Mouse (Mus musculus) lung, embryonic 14.5 days (tissue): ENCODE results near the gene Zfp383. TPM values are rescaled to one million over a fixed set of nuclear protein-coding genes. Genes with fewer than 3 reads are reported as not detected.
A peak's percentile ranks its signal among the peaks of the same experiment; 100 is the strongest.

ENCODE experiments used
- ATAC-seq: fragments of 200-750 bp; cut with Nextera tagmentation; 2 replicates; pipeline ENCODE4 v1.8.0; 2017; ENCODE audit warnings: mild to moderate bottlenecking, moderate TSS enrichment, moderate library complexity; ENCODE audit not compliant: insufficient read depth
- DNase-seq: peaks from one replicate; pipeline ENCODE4 v3.0.0-alpha.2; 2015
- H3K27ac ChIP-seq: fragments of 300-500 bp; sonication (generic); 2 replicates; pipeline ENCODE4 v1.5.1; 2014; ENCODE audit warnings: low read depth, mild to moderate bottlenecking, moderate library complexity
- H3K27me3 ChIP-seq: fragments of 300-500 bp; sonication (generic); 2 replicates; pipeline ENCODE4 v1.6.1; 2014; ENCODE audit warnings: low read length, control low read depth; ENCODE audit not compliant: insufficient read depth
- H3K36me3 ChIP-seq: fragments of 300-500 bp; sonication (generic); 2 replicates; pipeline ENCODE4 v1.6.1; 2014; ENCODE audit warnings: control low read depth; ENCODE audit not compliant: insufficient read depth
- H3K4me1 ChIP-seq: fragments of 300-500 bp; sonication (generic); 2 replicates; pipeline ENCODE4 v1.6.1; 2014; ENCODE audit warnings: antibody characterized with exemption, control low read depth; ENCODE audit not compliant: insufficient read depth
- H3K4me2 ChIP-seq: fragments of 300-500 bp; sonication (generic); 2 replicates; pipeline ENCODE4 v1.6.1; 2014; ENCODE audit warnings: mild to moderate bottlenecking
- H3K4me3 ChIP-seq: fragments of 300-500 bp; sonication (generic); 2 replicates; pipeline ENCODE4 v1.5.1; 2014; ENCODE audit warnings: low read depth, low read length
- H3K9ac ChIP-seq: fragments of 300-500 bp; sonication (generic); 2 replicates; pipeline ENCODE4 v1.6.1; 2014
- H3K9me3 ChIP-seq: fragments of 300-500 bp; sonication (generic); 2 replicates; pipeline ENCODE4 v1.6.1; 2016; ENCODE audit warnings: low read depth, low read length, control low read depth
- CTCF ChIP-seq: IDR thresholded peaks from 2 replicates; pipeline ENCODE4 v1.5.1; 2016; ENCODE audit warnings: antibody characterized with exemption, low read depth
- WGBS: fragments of 180-500 bp; shearing (Covaris S2); extraction: QIAGEN DNeasy Blood & Tissue Kit; methylation state at CpG from one replicate; pipeline ENCODE4 v1.1.7; 2014; 5-methylcytosine and 5-hydroxymethylcytosine counted together
- polyA plus RNA-seq: library from polyadenylated mRNA; unstranded; fragments of >200 nt; fragmentation: Nextera tagmentation; extraction: Ambion mirVana; gene quantifications from 2 replicates; pipeline ENCODE4 v1.2.1, GENCODE M21; 2014

Gene Zfp383
- polyA plus RNA-seq, 1 experiment from 2014 or later: 4.6 TPM

DNA sequence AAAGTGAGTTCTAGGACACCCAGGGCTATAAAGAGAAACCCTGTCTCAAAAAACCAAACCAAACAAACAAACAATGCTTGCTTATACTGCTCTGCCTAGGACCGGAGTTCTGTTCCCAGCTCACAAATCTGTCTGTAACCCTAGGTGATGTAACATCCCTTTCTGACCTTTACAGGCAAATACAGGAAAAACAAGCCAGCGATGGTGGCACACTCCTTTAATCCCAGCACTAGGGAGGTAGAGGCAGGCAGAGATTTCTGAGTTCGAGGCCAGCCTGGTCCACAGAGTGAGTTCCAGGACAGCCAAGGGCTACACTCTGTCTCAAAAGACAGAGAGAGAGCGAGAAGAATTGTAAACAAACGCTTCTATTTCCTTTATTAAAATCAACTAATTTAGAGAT lies 817 bp upstream of the Zfp383 start:
- Histone ChIP-seq H3K9ac (no peak overlapping the region), H3K4me3 (no peak overlapping the region), H3K4me2 (peak overlapping the region; percentile 75; the same call in 1 of the 2 replicates), H3K36me3 (peaks cover 28% of the 10 kb centered on the region), H3K4me1 (no peaks in the 10 kb centered on the region), H3K27me3 (no peaks in the 10 kb centered on the region), H3K9me3 (no peaks in the 10 kb centered on the region), H3K27ac (no peak overlapping the region)
- TF ChIP-seq CTCF: no peak
- WGBS: 90% methylated on average over 5 of the region's 5 CpGs
- no peak for ATAC-seq
- DNase-seq: no peak

- H3K27ac ChIP-seq: no peak overlapping the region
- H3K27me3 ChIP-seq: no peaks in the 10 kb centered on the region
- no peak overlapping the region for H3K9ac ChIP-seq
- peaks cover 43% of the 10 kb centered on the region for H3K36me3 ChIP-seq
- DNase-seq: no peak
- 0 out of 2 replicates have a peak overlapping the region, but pooled peaks have one; percentile 68 for H3K4me2 ChIP-seq
- ATAC-seq: no peak
- TF ChIP-seq CTCF: no peak
- no peaks in the 10 kb centered on the region for H3K4me1 ChIP-seq
- H3K9me3 ChIP-seq: no peaks in the 10 kb centered on the region
- WGBS: 62% methylated on average over 2 of the region's 2 CpGs
- H3K4me3 ChIP-seq: no peak overlapping the region
Measured at GRCm38 (mm10) chr7:29910252-29910651, 2.2 kb downstream of the Zfp383 start.

- H3K9ac ChIP-seq: no peak overlapping the region
- no peaks in the 10 kb centered on the region for H3K4me1 ChIP-seq
- DNase-seq (no peak), ATAC-seq (no peak)
- H3K9me3 ChIP-seq: no peaks in the 10 kb centered on the region
- peaks cover 57% of the 10 kb centered on the region for H3K36me3 ChIP-seq
- H3K27ac ChIP-seq: no peak overlapping the region
- H3K27me3 ChIP-seq: no peaks in the 10 kb centered on the region
- H3K4me2 ChIP-seq: no peak overlapping the region
- H3K4me3 ChIP-seq: no peak overlapping the region
- no peak for TF ChIP-seq CTCF
- WGBS: 84% methylated on average over 13 of the region's 13 CpGs
Measured at GRCm38 (mm10) chr7:29912172-29912571, 4.1 kb downstream of the Zfp383 start.

GRCm38 (mm10) chr7:29917371-29918061 lies 9.5 kb downstream of the Zfp383 start:
- H3K27ac ChIP-seq: no peak overlapping the region

DNA sequence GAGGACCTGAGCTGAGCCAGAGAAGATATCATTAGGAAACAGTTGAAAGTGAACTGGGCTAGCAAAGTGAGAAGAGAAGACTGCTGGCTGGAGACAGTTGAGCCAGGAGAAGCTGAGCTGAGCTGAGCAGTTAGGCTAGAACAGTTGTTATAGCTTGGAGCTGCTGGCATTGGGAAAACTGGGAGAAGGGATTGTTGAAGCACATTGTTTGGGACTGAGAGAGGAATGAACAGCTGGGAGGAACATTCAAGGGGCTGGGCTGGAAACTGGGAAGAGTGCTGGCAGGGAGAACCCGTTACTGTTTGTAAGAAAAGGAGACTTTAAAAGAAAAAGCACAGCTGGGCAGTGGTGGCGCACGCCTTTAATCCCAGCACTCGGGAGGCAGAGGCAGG lies 10.0 kb downstream of the Zfp383 start:
- no peak overlapping the region for H3K27ac ChIP-seq
- TF ChIP-seq CTCF: no peak
- H3K4me3 ChIP-seq: no peak overlapping the region
- no peaks in the 10 kb centered on the region for H3K27me3 ChIP-seq
- DNase-seq (peak; percentile 17), ATAC-seq (no peak)
- H3K36me3 ChIP-seq: peaks cover 37% of the 10 kb centered on the region
- no peaks in the 10 kb centered on the region for H3K4me1 ChIP-seq
- H3K9ac ChIP-seq: no peak overlapping the region
- H3K4me2 ChIP-seq: no peak overlapping the region
- 85% methylated on average over 4 of the region's 4 CpGs for WGBS
- H3K9me3 ChIP-seq: no peaks in the 10 kb centered on the region

More at GRCm38 (mm10) chr7:29917371-29918061, 9.5 kb downstream of the Zfp383 start:
- Histone ChIP-seq H3K36me3 (peaks cover 42% of the 10 kb centered on the region), H3K9me3 (no peaks in the 10 kb centered on the region), H3K4me2 (no peak overlapping the region), H3K4me1 (no peaks in the 10 kb centered on the region), H3K9ac (no peak overlapping the region), H3K4me3 (no peak overlapping the region), H3K27me3 (no peaks in the 10 kb centered on the region)
- 46% methylated on average over 6 of the region's 6 CpGs for WGBS
- no peak for TF ChIP-seq CTCF
- no peak for DNase-seq
- no peak for ATAC-seq

DNA sequence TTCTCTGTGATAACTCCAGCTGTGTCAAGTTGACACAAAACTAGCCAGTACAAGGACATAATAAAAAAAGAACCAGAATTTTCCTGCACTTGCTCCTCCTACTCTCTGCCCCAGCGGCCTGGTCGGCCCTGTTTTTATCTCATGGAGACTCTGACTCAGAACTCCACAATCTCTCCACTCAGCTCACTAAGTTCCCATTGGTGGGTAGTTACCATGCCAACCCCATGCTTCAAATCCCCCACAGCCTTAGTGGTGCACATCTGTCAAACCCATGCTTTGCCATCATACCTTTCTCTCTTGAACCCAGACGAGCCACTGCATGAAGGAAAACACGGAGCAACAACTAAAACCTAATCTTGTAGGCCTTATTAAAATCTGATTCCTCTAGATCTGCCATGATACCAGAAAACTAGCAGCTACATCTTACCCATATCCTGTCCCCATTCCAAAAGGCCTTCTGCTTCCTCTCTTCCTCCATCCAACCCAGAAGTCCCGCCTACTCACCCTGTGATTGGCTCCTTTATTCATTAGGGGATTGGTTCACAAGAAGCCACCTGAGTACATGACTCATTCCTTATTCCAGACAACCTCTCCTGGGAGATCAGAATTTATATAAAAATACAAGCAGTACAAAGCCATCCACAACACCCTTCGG lies 13.5 kb downstream of the Zfp383 start:
- Histone ChIP-seq H3K4me3 (no peak overlapping the region), H3K36me3 (peaks cover 8% of the 10 kb centered on the region; the same call in 1 of the 2 replicates), H3K9me3 (no peaks in the 10 kb centered on the region), H3K9ac (no peak overlapping the region), H3K27me3 (no peaks in the 10 kb centered on the region), H3K27ac (no peak overlapping the region), H3K4me1 (no peaks in the 10 kb centered on the region), H3K4me2 (no peak overlapping the region)
- TF ChIP-seq CTCF: no peak
- ATAC-seq (no peak), DNase-seq (no peak)
- WGBS: 68% methylated on average over 6 of the region's 6 CpGs

DNA sequence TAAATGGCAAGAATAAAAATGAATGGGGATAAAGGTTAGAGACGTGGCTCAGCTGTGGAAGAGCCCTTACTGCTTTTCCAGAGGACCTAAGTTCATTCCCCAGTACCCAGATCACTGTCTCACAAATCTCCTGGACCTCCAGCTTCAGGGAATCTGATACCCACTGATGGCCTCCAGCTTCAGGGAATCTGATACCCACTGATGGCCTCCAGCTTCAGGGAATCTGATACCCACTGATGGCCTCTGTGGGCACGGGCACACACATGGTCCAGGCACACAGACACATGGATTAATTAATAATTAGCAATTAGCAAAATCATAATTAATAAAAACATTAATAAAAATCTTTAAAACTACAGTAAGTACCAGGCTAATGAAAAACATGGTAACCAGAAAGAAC lies 14.8 kb downstream of the Zfp383 start:
- Histone ChIP-seq H3K27me3 (no peaks in the 10 kb centered on the region), H3K36me3 (no peaks in the 10 kb centered on the region), H3K27ac (no peak overlapping the region), H3K9me3 (no peaks in the 10 kb centered on the region), H3K9ac (no peak overlapping the region), H3K4me2 (no peak overlapping the region), H3K4me1 (no peaks in the 10 kb centered on the region), H3K4me3 (no peak overlapping the region)
- 49% methylated on average over 2 of the region's 2 CpGs for WGBS
- no peak for DNase-seq
- ATAC-seq: no peak
- TF ChIP-seq CTCF: no peak
